Mouse (Mus musculus) fat pad, adult 2 months (tissue): Measurements from ENCODE around the gene Rgl1.

Source experiments
- DNase-seq: peaks from one replicate; pipeline ENCODE4 v3.0.0-alpha.2; 2011; ENCODE audit warnings: low read depth, low spot score; ENCODE audit errors: extremely low read depth

The Rgl1 gene

GRCm38 (mm10) chr1:152766032-152766772 lies at the start of gene Rgl1, which contains the start of gene Arpc5:
Rgl1 (minus strand) TSS chr1:152766351.
Arpc5 (plus strand) TSS chr1:152766542.
- DNase-seq: peak; percentile 19

- DNase-seq: no peak
These were observed 49.1 kb upstream of the Rgl1 start for GRCm38 (mm10) chr1:152815265-152815701.

- no peak for DNase-seq
These were observed 44.6 kb upstream of the Rgl1 start for GRCm38 (mm10) chr1:152810533-152811439.

- DNase-seq: no peak
These were observed 43.5 kb upstream of the Rgl1 start for GRCm38 (mm10) chr1:152809541-152810252.

GRCm38 (mm10) chr1:152808392-152808680 lies 42.2 kb upstream of the Rgl1 start:
- no peak for DNase-seq

GRCm38 (mm10) chr1:152807619-152808391 lies 41.7 kb upstream of the Rgl1 start:
- no peak for DNase-seq

GRCm38 (mm10) chr1:152804907-152805306 lies 38.8 kb upstream of the Rgl1 start:
- no peak for DNase-seq

- DNase-seq: no peak
These were observed 34.6 kb upstream of the Rgl1 start for GRCm38 (mm10) chr1:152800633-152801176.

GRCm38 (mm10) chr1:152799897-152800296 lies 33.7 kb upstream of the Rgl1 start, which contains the start of gene Ncf2:
Ncf2 (plus strand) TSS chr1:152800194.
- DNase-seq: no peak

- no peak for DNase-seq
These were observed 32.0 kb upstream of the Rgl1 start for GRCm38 (mm10) chr1:152798125-152798524.

- no peak for DNase-seq
These were observed 30.6 kb upstream of the Rgl1 start for GRCm38 (mm10) chr1:152796683-152797263.

- no peak for DNase-seq
These were observed 29.6 kb upstream of the Rgl1 start for GRCm38 (mm10) chr1:152795688-152796255.

- DNase-seq: no peak
These were observed 27.5 kb upstream of the Rgl1 start for GRCm38 (mm10) chr1:152793495-152794130.

GRCm38 (mm10) chr1:152792736-152793494 lies 26.8 kb upstream of the Rgl1 start:
- DNase-seq: no peak

- DNase-seq: no peak
These were observed 25.1 kb upstream of the Rgl1 start for GRCm38 (mm10) chr1:152791269-152791668.

- DNase-seq: no peak
These were observed 24.7 kb upstream of the Rgl1 start for GRCm38 (mm10) chr1:152790821-152791220.

- no peak for DNase-seq
These were observed 24.1 kb upstream of the Rgl1 start for GRCm38 (mm10) chr1:152790254-152790653.

- DNase-seq: no peak
These were observed 22.0 kb upstream of the Rgl1 start for GRCm38 (mm10) chr1:152788121-152788660.
